Mouse (Mus musculus) cerebellum, adult 9-10 months (tissue): ENCODE data around the gene Edem3.
A peak's percentile ranks its signal among the peaks of the same experiment; 100 is the strongest.
"Not testable (repeated sequence)": the region's sequence is repeated elsewhere in the genome, so short reads cannot be mapped to it uniquely, and the experiment has no call there.

Source experiments
- DNase-seq: peaks from one replicate; pipeline ENCODE4 v3.0.0; 2022

Edem3 gene

GRCm38 (mm10) chr1:151812004-151812712 lies 57.0 kb downstream of the Edem3 start:
- no peak for DNase-seq

DNA sequence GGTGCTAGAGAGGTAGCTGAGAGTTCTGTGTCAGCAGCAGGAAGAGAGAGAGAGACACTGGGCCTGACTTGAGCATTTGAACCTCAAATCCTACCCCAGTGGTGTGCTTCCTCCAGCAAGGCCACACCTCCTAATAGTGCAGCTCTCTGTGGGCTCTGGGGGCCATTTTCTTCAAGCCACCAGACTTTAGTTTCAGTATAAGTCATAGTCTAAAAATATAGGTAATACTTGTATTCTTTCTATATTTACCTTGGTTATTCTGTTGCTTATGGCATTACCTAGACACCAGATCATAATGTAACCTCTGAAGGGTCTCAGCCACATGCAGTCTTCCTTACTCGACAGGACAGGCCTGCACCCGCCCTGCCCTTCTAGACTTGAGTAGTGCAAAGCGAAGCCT lies 60.9 kb downstream of the Edem3 start:
- DNase-seq, result no peak

DNA sequence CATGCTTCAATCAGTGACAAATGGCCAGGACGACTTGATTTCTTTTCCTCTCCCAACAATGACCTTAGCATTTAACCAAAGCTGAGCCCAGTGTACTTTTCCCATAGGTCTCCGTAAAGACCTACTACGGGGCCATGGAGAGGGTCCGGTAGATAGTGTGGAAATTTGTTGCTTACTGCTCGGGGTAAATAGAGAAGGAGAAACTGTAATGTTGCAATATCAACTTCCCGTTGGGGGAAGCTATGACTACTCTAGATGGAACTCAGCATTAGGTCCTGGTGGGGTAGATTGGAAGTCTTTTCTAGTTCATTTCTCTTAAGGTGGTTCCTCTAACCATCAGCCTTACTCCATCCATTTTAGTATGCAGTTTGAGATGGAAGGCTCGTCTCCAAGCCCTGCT lies 64.0 kb downstream of the Edem3 start:
- no peak for DNase-seq

GRCm38 (mm10) chr1:151820457-151820856 lies 65.3 kb downstream of the Edem3 start:
- peak; percentile 83 for DNase-seq

DNA sequence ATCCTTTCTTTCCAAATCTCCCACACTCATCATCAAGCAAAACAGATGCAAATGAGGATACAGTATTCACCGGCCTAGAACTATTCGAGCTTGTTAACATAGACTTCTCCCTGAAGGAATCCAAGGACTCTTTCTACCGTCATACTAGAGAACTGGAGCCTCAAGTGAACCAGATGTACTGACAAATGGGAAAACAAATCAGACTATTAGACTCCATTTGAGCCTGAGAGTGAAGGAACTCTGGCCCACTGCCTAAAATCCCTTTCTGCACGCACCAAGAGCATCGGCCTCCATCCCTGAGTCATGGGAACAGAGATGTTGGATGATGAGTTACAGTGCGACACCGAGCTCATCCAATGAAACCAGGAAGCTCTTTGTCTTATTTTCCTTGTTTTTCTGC lies 69.9 kb downstream of the Edem3 start:
- DNase-seq, result no peak

DNA sequence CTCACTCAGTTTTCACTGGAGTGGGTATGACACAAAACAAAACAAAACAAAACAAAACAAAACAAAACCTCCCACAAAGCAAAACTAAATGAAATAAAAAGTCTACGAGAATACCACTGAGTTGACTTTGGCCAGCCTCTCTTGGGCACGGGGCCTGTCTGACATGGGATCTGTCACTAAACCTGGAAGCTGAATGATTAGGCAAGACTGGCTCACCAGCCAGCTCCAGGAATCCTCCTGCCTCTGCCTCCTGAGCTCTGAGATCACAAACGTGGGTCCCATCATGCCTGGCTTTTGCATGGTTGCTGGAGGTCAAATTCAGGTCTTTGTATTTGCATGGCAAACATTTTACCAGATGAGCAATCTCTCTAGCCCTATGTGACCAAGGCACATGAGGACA lies 76.6 kb downstream of the Edem3 start:
- DNase-seq, result no peak

- peak; percentile 87 for DNase-seq
Observed at GRCm38 (mm10) chr1:151835261-151835660, 80.1 kb downstream of the Edem3 start.

DNA sequence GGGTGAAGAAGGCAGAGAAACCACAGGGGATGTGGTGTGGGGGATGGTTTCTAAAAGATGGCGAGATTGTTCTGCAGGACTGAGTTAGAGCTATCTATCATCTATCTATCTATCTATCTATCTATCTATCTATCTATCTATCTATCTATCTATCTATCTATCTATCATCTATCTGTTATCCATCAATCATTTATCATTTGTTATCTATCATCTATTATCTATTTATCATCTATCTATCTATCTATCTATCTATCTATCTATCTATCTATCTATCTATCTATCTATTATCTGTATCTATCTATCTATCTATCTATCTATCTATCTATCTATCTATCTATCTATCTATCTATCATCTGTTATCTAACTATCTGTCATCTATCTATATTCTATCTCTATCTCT lies 85.2 kb downstream of the Edem3 start:
- DNase-seq, result not testable (repeated sequence)

DNA sequence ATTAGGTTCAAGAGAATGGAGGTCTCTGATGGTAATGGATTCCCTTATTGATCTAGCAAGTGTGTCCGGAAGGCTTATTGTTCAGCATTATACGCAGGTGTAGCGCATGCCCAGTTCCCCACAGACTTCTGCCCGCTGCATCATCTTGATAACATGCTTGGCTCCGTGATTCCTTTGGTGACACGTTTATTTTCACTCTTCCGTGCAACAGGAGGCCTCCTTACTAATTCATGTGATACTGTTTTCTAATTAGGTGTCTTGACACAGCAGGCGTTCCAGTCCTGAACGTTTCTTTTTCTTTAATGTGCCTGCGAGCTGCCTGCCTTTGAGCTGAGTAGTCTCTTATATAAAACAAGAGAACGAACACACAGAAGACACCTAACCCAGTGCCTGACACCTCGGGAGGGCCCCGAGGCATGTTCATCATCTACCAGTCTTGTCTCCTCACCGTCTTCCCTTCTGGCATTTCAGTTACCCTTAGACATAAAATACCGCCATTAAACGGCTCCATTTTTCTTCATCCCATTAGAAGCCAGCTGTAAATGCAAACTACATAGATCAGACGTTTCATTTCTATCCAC lies 90.2 kb downstream of the Edem3 start:
- DNase-seq, result no peak

GRCm38 (mm10) chr1:151845926-151846782 lies 91.0 kb downstream of the Edem3 start:
- DNase-seq, result peak; percentile 40

DNA sequence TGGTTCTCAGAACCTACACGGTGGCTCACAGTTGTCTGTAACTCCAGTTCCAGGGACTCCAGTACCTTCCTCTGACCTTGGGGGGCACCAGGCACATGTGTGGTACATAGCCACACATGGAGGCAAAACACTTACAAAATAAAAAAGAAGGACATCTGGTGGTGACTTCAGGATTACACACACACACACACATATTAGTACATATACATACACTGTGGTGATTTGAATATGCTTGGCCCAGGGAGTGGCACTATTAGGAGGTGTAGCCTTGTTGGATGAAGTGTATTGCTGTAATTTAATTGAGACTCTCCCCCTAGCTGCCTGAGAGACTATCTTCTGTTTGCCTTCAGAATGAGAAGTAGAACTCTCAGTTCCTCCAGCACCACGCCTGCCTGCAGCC lies 93.1 kb downstream of the Edem3 start:
- no peak for DNase-seq

GRCm38 (mm10) chr1:151849993-151850608 lies 94.9 kb downstream of the Edem3 start:
- DNase-seq, result no peak

DNA sequence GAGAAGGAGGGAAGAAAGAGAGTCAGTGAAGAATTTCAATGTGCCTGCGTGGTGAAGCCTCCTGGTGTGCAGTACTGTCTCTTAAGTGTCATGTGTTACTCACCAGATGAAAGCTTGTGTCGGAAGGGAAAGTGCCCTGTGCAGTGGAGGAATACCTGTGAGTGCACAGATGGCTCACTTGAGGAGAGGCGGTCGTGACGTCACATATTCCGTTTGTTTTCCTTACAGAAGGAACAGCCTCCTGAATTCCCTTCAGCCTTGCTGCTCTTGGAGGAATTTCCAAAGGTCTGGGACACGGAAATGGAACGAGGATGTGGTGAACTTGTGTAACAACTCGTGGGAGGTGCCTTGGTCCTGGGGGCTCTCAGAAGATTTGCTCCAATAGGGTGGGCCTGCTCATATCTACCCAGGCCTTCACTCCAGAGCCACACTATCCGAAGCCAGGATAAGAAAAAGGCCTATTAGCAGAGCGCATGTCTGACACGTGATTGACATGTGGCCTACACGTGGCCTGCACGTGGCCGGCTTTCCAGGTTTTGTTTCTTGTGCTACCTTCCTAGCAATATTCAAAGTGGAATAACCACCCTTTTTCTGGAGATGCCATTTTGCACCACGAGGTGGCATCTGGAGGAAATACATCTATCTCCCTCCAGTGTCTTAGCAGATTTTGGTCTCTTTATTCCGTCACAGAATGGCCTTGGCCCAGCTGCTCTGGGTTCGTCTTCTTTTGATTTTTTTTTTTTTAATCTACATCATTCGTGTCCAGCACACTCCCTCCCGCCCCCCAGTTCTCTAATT lies 96.1 kb downstream of the Edem3 start:
- no peak for DNase-seq

DNA sequence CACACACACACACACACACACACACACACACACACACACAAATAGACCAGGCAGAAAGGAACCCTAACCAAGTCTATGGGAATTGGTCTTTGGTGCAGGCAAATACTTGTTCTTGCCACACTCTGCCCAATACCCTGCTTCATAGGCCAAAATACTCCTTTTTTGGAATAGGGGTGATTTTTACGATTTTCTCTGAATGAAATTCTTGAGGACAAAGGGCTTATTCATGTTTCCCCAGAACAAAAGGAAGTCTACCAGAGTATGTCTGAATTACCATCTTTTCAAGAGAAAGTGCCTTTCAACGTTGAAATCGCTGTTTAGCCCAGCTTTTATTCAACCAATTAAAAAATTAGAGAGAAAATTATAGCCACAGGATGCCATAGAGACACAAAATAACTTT lies 96.8 kb downstream of the Edem3 start:
- DNase-seq, result no peak

GRCm38 (mm10) chr1:151855561-151855960 lies 100.4 kb downstream of the Edem3 start:
- no peak for DNase-seq

DNA sequence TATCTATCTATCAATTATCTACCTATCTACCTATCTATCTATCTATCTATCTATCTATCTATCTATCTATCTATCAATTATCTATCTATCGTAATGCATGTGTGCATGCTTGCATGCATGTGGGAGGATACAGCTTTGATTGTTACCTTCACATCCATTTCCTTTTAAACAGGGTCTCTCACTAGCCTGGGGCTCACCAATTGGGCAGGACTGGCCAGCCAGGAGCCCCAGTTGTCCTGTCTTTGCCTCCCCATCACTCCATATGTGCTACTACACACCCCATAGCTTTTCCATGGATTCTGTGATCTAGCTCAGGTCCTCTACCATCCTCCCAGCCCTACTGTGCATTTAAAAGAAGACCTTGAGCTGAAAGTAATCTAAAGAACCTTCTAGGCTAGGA lies 103.3 kb downstream of the Edem3 start:
- no peak for DNase-seq

DNA sequence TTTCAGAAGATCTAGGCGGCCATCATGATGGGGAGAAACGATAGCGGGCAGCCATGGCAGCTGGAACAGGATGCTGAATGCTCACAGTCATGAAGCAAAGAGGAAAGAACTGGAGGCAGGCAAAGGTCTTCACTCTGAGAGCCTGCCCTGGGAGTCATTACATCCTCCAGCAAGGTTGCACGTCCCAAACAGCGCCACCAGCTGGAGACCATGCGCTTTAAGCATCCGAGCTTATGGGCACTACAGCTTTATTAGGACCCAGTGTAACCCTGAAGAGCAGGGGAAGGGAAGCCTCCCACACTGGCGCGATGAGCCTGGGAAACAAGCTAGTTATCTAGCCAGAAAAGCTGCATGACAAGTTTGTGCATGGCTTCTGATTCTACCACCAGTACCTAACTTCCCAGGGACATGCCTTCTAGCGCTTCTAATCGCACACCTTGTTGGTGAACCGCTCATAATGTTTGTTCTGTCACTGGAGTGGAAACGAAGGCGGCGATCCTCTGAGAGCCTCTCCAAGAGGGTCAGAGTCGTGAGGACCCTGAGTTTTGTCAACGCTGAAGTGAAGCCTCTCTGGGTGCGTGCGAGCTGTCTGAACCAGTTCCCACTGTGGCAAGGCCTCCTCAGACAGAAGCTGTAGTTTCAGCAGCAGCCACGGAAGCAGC lies 106.3 kb downstream of the Edem3 start:
- DNase-seq, result no peak

DNA sequence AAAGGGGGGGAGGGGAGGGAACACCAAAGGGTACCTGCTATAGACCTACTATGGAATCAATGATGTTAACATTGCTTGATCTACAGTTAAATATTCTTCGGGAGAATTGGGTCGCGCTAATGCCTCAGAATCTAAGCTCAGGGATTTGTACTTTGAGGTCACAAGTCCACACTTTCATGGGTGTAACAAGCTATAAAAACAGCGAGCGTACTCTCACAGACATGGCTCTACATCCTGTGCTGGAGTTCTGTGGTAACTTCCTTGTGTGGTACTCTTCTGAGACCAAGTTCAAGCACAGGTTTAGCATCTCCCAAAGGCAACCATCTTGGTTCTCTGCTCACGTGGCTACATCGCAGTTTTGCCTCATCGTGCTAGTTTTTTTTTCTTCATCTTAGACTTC lies 106.9 kb downstream of the Edem3 start:
- DNase-seq, result no peak

DNA sequence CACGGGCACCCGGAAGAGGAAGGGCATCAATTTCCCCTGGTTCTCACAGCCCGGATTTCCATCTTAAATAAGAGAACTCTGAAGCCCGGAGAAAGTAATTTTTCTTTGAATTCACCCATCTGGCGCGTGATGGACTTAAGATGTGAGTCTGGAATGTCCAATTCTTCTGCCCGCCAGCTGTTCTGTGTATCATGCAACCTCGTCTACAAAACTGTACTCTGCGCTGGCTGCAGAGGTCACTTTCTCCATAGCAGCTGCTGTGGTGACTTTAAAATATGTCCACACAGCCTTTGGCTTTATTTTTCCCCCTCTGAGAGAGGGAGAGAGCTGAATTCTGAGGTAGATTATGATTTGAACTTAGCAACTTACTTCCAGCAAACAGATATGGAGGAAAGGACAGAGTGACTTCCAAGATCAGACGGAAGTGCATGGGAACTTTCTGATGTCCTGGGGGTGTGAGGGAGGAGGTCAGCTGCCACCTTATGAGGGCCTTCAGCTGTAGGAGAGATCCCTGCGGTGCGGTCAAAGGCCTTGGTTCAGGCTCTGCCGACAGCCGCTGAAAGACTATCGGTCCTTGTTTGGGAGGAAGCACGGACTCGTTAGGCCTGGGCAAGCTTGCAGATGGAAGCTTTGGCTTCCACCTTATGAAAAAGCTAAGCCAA lies 108.1 kb downstream of the Edem3 start:
- DNase-seq, result no peak

- DNase-seq, result no peak
Observed at GRCm38 (mm10) chr1:151863797-151864147, 108.6 kb downstream of the Edem3 start.

- DNase-seq, result no peak
Observed at GRCm38 (mm10) chr1:151864326-151864725, 109.2 kb downstream of the Edem3 start.
